Mouse (Mus musculus) testis, postnatal 10 days (tissue): ENCODE results near the gene Ugt1a6b.
"Not testable (repeated sequence)": the region's sequence is repeated elsewhere in the genome, so short reads cannot be mapped to it uniquely, and the experiment has no call there.

Experiments used
- DNase-seq: peaks from one replicate; pipeline ENCODE4 v3.0.0; 2021; ENCODE audit warnings: low spot score

Gene Ugt1a6b

DNA sequence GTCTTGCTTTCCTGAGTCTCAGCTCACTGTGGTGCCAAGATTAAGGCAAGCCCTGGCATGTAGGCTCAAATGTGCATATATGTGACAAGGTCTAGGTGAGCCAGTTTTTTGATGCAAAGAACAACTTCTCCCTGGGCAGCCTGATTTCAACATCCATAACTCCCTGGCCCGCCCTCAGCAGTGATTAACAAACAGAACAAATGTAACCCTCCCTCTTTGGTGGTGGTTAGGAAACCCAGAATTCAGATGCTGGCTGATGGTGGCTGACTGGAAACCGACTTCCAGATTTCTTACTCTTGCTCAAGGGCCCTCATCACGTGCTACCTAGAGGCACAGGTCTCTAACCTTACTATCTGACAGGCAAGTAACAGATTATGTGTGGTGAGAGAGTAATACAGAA lies at the start of gene Ugt1a6b:
Gene Ugt1a6b (plus strand): TSS at position 234 of the 400 bp plus-strand sequence.
- not testable (repeated sequence) for DNase-seq

DNA sequence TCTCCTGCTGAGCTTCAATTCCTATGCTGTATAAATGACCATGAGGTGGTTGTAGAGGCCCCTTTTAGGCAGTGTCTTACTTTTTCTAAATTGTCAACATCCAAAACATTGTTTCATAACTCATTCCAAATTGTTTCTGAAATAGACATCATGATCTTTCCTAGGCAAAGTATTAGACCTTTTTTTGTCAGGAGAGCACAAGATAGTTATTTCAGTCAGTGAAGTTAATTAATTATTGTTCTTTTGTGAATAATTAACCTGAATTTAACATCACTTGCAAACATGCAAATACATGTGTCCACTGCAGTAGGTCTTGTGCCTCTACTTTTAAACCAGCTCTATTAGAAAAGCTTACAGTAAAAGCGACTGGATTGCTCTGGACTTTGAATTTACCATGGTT lies 48.0 kb upstream of the Ugt1a6b start, which contains the start of gene Ugt1a10:
Gene Ugt1a10 (plus strand): TSS at position 301 of the 400 bp plus-strand sequence.
- DNase-seq = no peak

GRCm38 (mm10) chr1:88066472-88067102 lies 36.5 kb upstream of the Ugt1a6b start:
- not testable (repeated sequence) for DNase-seq

GRCm38 (mm10) chr1:88070495-88070894 lies 32.6 kb upstream of the Ugt1a6b start, which contains the start of gene Ugt1a9:
Ugt1a9 (plus strand) TSS chr1:88070800.
- no peak for DNase-seq

GRCm38 (mm10) chr1:88070902-88071301 lies 32.1 kb upstream of the Ugt1a6b start:
- DNase-seq = no peak

DNA sequence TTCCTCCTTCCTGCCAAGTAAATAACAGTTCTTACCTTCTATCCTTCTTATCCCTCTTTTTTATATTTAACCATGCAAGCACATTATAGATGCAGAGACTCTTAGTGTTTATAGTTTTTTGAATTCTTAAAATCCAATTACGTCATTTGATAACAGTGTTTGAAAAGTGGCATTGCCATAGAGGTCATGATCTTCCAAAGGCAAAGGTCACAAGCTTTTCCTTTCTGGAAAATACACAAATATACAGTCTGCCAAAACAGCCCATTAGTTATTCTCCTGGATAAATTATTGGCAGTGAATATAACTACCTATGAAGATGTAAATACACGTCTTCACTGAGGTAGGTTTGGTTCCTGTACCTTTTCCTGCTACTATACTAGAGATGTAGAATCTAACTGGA lies 28.6 kb upstream of the Ugt1a6b start:
- DNase-seq = no peak

GRCm38 (mm10) chr1:88077128-88077527 lies 25.9 kb upstream of the Ugt1a6b start:
- DNase-seq = no peak

GRCm38 (mm10) chr1:88081670-88082069 lies 21.4 kb upstream of the Ugt1a6b start:
- no peak for DNase-seq

- DNase-seq = no peak
Measured at GRCm38 (mm10) chr1:88086125-88086524, 16.9 kb upstream of the Ugt1a6b start.

DNA sequence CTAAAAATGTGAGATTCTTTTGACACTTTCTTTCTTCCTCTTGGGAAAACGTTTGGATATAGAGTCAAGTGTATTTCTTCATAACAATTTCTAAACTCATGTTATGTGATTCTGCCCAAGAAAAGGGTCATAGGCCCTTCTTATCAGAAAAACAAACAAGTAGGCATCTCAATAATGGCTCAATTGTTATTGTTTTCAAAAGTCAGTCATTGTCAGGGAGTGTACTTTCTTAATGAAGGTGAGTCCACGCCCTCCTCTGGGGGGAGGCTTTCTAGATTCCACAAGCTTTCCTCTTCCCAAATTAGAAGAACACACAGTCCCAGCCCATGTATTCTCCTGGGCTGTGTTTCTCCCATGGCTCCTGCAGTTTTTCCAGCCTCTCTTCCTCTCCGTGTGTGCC lies 15.5 kb upstream of the Ugt1a6b start, which contains the start of gene Ugt1a8:
Gene Ugt1a8 (plus strand): TSS at position 301 of the 400 bp plus-strand sequence.
- DNase-seq = no peak

DNA sequence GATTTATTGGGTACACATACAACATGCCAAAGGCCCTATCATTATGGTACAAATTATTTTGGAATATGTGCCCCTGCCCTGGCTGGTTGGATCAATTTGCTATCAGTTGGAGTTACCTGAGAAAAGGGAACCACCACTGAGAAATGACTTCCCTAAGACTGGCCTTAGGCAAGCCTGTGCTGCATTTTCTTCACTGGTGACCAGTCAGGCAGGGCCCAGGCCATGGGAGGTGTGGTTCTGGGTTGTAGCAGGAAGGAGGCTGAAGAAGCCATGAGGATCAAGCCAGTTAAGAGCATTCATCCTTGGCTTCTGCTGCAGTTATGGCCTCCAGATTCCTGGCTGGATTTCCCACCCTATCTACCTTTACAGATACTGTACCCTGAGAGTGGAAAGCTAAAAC lies 10.7 kb upstream of the Ugt1a6b start:
- no peak for DNase-seq

DNA sequence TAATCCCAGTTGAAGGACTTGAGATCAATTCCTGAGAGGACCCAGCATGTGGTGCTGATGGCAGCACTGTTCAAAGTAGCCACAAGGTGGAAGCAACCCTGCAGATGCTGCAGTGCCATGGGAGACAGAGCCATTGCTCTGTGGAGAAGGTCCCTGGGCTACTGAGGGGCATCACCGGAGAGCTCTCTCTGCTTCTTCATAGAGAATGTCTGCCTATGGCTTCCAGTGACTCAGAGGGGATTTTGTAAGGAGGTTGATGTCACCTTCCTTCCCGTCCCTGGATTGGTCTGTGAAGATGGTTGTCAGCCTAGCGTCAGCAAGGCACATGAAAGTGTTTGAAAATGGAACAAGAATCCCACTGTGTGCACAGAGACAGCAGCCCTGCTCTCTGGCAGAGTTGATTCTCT lies 8.8 kb upstream of the Ugt1a6b start:
- not testable (repeated sequence) for DNase-seq

- DNase-seq = no peak
Measured at GRCm38 (mm10) chr1:88094941-88095492, 8.0 kb upstream of the Ugt1a6b start, which contains the start of gene Ugt1a7c. Ugt1a7c (plus strand) TSS chr1:88095062.

GRCm38 (mm10) chr1:88098546-88098945 lies 4.5 kb upstream of the Ugt1a6b start:
- not testable (repeated sequence) for DNase-seq

GRCm38 (mm10) chr1:88099691-88100090 lies 3.4 kb upstream of the Ugt1a6b start:
- DNase-seq = not testable (repeated sequence)

DNA sequence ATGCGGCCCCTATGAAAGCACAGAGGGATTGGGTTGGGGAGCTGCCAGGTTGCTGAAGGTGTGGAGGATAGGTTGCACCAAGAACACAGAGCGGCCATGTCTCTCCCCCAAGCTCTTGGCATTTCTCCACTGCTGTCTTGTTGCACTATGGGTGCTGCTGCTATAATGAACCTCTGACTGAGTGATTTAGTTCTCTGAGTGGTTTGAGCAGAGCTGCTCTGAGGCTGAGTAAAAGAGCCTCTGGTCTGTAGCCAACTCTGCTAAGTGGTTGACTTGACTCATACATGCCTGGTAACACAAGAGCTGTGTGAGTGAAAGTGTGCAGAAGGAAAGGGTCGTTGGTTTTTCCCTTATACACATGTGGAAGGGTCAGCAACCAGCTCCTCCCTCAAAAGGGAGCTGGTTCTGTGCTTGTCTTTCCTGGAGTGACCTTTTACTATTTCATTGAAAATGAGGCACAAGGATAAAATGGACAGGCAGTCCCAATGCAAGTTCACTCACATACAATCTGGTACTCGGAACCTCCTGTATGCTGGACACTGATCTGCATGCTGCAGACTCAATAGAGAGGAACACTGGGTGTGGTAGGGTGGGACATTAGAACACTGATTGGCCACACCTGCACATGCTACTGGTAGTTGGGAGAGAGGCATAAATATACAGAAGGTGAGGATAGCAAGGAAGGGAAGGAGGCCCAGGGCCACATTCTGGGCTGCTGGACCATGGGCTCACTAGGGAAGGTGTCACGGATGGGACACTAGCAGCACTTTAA lies 831 bp downstream of the Ugt1a6b start:
- not testable (repeated sequence) for DNase-seq

DNA sequence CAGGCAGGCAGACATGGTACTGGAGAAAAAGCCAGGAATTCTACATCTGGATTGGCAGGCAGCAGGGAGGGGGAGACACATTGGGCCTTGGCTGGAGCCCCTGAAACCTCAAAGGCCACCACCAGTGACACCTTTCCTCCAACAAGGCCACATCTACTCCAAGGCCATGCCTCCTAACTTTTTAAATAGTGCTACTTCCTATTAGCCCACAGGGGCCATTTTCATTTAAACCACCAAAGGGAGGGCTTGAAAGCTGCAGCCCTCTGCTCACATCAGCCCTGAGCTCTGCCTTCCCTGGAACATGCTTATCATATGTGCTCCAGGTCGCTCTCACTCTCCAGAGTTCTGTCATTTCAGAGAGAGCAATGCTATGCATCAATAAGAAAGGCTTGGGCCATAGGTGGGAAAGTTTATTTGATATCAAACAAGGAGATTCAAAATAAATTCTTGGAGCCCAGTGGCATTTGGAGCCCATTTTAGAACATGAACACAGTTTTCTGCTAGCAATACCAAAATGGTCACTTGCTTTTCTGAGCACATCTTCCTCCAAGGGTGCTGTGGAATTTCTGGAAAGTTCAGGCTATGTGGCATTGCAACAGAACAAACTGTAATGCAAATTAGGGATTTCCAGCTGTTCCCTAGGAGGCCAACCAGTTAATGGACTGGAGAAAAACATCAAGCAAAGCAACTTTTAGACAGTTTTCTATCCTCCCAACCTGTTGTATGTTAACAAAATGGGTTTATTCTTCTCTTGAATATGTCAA lies 1.8 kb downstream of the Ugt1a6b start:
- DNase-seq = no peak

GRCm38 (mm10) chr1:88105656-88106055 lies 2.6 kb downstream of the Ugt1a6b start:
- no peak for DNase-seq

DNA sequence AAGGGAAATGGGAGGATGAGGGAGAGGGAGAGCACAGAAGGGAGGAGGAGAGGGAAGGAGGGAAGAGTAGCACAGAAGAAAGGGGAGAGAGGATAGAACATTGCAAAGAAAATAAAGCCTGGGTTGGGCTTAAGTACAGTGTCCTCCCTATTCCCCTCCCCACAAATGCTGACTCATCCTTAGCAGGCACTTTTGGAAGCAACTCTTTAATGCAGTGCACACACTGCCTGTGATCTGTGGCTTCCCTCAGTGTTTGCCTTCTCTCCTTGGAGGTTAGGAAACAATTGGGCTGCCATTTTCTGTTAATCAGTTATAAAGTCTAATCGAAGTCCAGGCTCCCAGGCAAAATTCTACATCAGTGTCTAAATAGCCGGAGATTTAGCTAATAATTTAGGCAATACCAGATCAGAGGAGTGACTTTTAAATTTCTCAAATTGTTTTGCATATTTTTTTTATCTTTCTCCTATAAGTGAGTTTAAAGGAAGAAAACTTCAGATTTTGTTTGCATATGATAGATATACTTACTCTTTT lies 6.0 kb downstream of the Ugt1a6b start:
- not testable (repeated sequence) for DNase-seq

GRCm38 (mm10) chr1:88109604-88110003 lies 6.6 kb downstream of the Ugt1a6b start:
- DNase-seq = not testable (repeated sequence)

GRCm38 (mm10) chr1:88112769-88113168 lies 9.7 kb downstream of the Ugt1a6b start:
- DNase-seq = not testable (repeated sequence)

DNA sequence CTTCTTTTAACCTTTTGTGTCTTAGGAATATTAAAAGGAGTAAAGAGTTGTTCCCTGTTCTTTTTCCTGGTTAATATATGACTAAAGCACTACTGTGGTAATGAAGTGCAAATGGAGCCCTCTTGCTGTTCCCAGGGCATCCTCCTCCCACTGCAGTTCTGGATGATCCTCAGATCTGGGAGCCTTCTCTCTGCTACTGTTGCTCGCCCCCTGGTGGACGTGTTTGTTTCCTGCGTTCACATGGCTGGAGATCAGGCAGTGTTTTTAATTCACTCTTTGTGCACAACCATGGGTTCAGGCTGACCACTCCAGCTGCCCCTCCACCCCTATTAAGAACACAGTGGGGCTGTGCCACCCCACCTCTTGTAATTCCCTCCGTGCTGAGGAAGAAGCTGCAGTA lies 17.5 kb downstream of the Ugt1a6b start:
- DNase-seq = not testable (repeated sequence)
